Mouse (Mus musculus): ENCODE measurements around the gene Tmem126b.

DNA sequence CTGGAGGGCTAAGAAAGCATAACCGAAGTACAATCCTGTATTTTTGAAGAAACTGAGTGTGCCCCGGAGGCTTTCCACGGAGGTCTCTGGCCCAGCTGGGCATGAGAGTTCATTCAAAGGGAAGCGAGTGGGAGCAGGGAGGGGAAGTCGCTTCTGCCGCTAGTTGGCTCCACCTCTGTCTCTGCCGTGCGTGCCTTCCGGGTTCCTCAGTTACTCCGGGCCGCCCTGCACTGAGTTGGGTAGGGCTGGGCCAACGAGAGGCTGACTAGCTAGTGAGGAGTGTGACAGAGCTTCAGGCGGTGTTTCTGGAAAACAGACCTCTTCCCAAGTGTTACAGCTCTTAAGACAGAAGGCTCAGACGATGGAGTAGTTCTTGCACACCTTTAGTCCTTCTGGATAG, 14.9 kb downstream of the Tmem126b start:
- TF ChIP-seq CTCF (IDR thresholded peaks at IDR 0.05; ENCODE audit: extremely low read depth, insufficient read depth, insufficient read length, insufficient replicate concordance) (peak; percentile 27; the same call in 1 of the 2 replicates), POLR2A (IDR thresholded peaks at IDR 0.05; ENCODE audit: low read depth, low read length) (no peak)

Data from spleen, adult 2 months (tissue).